Mouse (Mus musculus) 3T3-L1 (cell line): ENCODE measurements around the gene Bcas3.

Source experiments
- DNase-seq: peaks from one replicate; pipeline ENCODE4 v3.0.0-alpha.2; 2015; ENCODE audit warnings: low read depth, low spot score

Gene Bcas3

GRCm38 (mm10) chr11:85379091-85379490, 26.1 kb downstream of the Bcas3 start:
- DNase-seq = peak; percentile 92

GRCm38 (mm10) chr11:85380046-85380445, 27.1 kb downstream of the Bcas3 start:
- DNase-seq = no peak

- DNase-seq = peak; percentile 87
Observed at GRCm38 (mm10) chr11:85382055-85382454, 29.1 kb downstream of the Bcas3 start.

GRCm38 (mm10) chr11:85383975-85384821, 31.2 kb downstream of the Bcas3 start:
- peak; percentile 76 for DNase-seq

GRCm38 (mm10) chr11:85392179-85392863, 39.4 kb downstream of the Bcas3 start:
- no peak for DNase-seq

- no peak for DNase-seq
Observed at GRCm38 (mm10) chr11:85392864-85393220, 39.9 kb downstream of the Bcas3 start.

GRCm38 (mm10) chr11:85393990-85394389, 41.0 kb downstream of the Bcas3 start:
- DNase-seq = no peak

GRCm38 (mm10) chr11:85395361-85395760, 42.4 kb downstream of the Bcas3 start:
- DNase-seq = no peak

- no peak for DNase-seq
Observed at GRCm38 (mm10) chr11:85406531-85406930, 53.6 kb downstream of the Bcas3 start.

GRCm38 (mm10) chr11:85407700-85408099, 54.7 kb downstream of the Bcas3 start:
- DNase-seq = no peak

GRCm38 (mm10) chr11:85412319-85412718, 59.4 kb downstream of the Bcas3 start:
- DNase-seq = no peak

GRCm38 (mm10) chr11:85414476-85414875, 61.5 kb downstream of the Bcas3 start:
- DNase-seq = no peak

GRCm38 (mm10) chr11:85427353-85427752, 74.4 kb downstream of the Bcas3 start:
- DNase-seq = no peak

- DNase-seq = peak; percentile 36
Observed at GRCm38 (mm10) chr11:85428227-85428626, 75.3 kb downstream of the Bcas3 start.

GRCm38 (mm10) chr11:85430743-85431448, 77.9 kb downstream of the Bcas3 start:
- peak; percentile 24 for DNase-seq

GRCm38 (mm10) chr11:85447375-85447774, 94.4 kb downstream of the Bcas3 start:
- DNase-seq = no peak

- no peak for DNase-seq
Observed at GRCm38 (mm10) chr11:85453598-85454304, 100.8 kb downstream of the Bcas3 start.

GRCm38 (mm10) chr11:85454305-85454682, 101.3 kb downstream of the Bcas3 start:
- no peak for DNase-seq

GRCm38 (mm10) chr11:85461536-85461935, 108.6 kb downstream of the Bcas3 start:
- no peak for DNase-seq

- peak; percentile 64 for DNase-seq
Observed at GRCm38 (mm10) chr11:85469526-85469925, 116.6 kb downstream of the Bcas3 start.

- no peak for DNase-seq
Observed at GRCm38 (mm10) chr11:85470508-85470907, 117.5 kb downstream of the Bcas3 start.

- DNase-seq = no peak
Observed at GRCm38 (mm10) chr11:85474326-85474725, 121.4 kb downstream of the Bcas3 start.
